Comparison of ENCODE assay signal across 11 mouse cellular contexts in genomic region chr11:3516121-3516520, GRCm38 (mm10). TPM values are rescaled to one million over a fixed set of nuclear protein-coding genes. Genes with fewer than 3 reads are reported as not detected.
DNase-seq lines count a peak whose midpoint lies in the region; ATAC-seq and TF ChIP-seq lines count a peak whose summit lies in the region.
"Had no signal": no experiment of that assay in that cellular context is flagged by ENCODE, and none has a peak within 500 bp of the region (broad histone marks: within the 10 kb centered on the region; RNA-seq: fewer than 3 reads in every experiment).

No protein-coding gene starts in this region.

- peak overlapping the region; percentile 82; the same call in 1 of the 2 replicates for H3K9ac ChIP-seq in heart, embryonic 13.5 days
- H3K9ac ChIP-seq in lung, embryonic 14.5 days: no peak overlapping the region

- H3K27ac ChIP-seq in heart, embryonic 13.5 days (replicated peaks): no peak overlapping the region
- H3K27ac ChIP-seq in heart, embryonic 10.5 days: no peak overlapping the region
- no peak overlapping the region for H3K27ac ChIP-seq in lung, embryonic 14.5 days (ENCODE audit: low read depth)
- no peak overlapping the region for H3K27ac ChIP-seq in embryonic fibroblast, embryonic 13.5 days (ENCODE audit: insufficient read depth, low read length)
- 0 out of 2 replicates have a peak overlapping the region, but pooled peaks have one; percentile 6 for H3K27ac ChIP-seq in olfactory bulb, adult 2 months (ENCODE audit: insufficient read depth, low read depth, low read length)
- H3K27ac ChIP-seq: limb, embryonic 12.5 days; macrophage had no signal

- peak overlapping the region; percentile 77 for H3K4me2 ChIP-seq in heart, embryonic 13.5 days
- peak overlapping the region; percentile 77 for H3K4me2 ChIP-seq in lung, embryonic 14.5 days

- no peaks in the 10 kb centered on the region for H3K9me3 ChIP-seq in heart, embryonic 13.5 days
- H3K9me3 ChIP-seq in heart, embryonic 10.5 days: no peaks in the 10 kb centered on the region
- H3K9me3 ChIP-seq in lung, embryonic 14.5 days (ENCODE audit: low read depth, low read length): no peaks in the 10 kb centered on the region
- H3K9me3 ChIP-seq: limb, embryonic 12.5 days had no signal

- peaks cover 8% of the 10 kb centered on the region; the same call in 1 of the 2 replicates for H3K27me3 ChIP-seq in heart, embryonic 13.5 days (replicated peaks)
- peaks cover 18% of the 10 kb centered on the region for H3K27me3 ChIP-seq in heart, embryonic 10.5 days (ENCODE audit: insufficient read depth, poor library complexity, severe bottlenecking)
- H3K27me3 ChIP-seq in lung, embryonic 14.5 days (ENCODE audit: insufficient read depth, low read length): peaks cover 7% of the 10 kb centered on the region; the same call in 1 of the 2 replicates

- no peak for TF ChIP-seq POLR2A in embryonic fibroblast, embryonic 13.5 days (IDR thresholded peaks at IDR 0.05; ENCODE audit: low read depth, low read length)
- no peak for TF ChIP-seq POLR2A in olfactory bulb, adult 2 months (IDR thresholded peaks at IDR 0.05; ENCODE audit: insufficient read depth, low read depth, low read length)

- DNase-seq in heart, embryonic 10.5 days (ENCODE audit: low spot score): no peak
- no peak for DNase-seq in lung, embryonic 14.5 days
- DNase-seq in lung, postnatal 25 days (ENCODE audit: low spot score): no peak
- no peak for DNase-seq in yolk sac, embryonic 10.5 days (ENCODE audit: low spot score)
- DNase-seq in layer of hippocampus, postnatal 10 days (ENCODE audit: low spot score in 2 of 2): no peak
- DNase-seq: spleen, adult 18-20 months had no signal

- peaks cover 25% of the 10 kb centered on the region for H3K36me3 ChIP-seq in heart, embryonic 13.5 days
- H3K36me3 ChIP-seq in heart, embryonic 10.5 days: peaks cover 14% of the 10 kb centered on the region
- H3K36me3 ChIP-seq in lung, embryonic 14.5 days (ENCODE audit: insufficient read depth): peaks cover 23% of the 10 kb centered on the region

- ATAC-seq in heart, embryonic 13.5 days (ENCODE audit: extremely low read depth, insufficient number of reproducible peaks, low FRiP score, low TSS enrichment): no peak
- no peak for ATAC-seq in lung, embryonic 14.5 days (ENCODE audit: insufficient read depth)

- TF ChIP-seq CTCF in lung, embryonic 14.5 days (IDR thresholded peaks at IDR 0.05; ENCODE audit: low read depth): no peak
- TF ChIP-seq CTCF in embryonic fibroblast, embryonic 13.5 days (IDR thresholded peaks at IDR 0.05; ENCODE audit: borderline replicate concordance, insufficient read depth, low read length): no peak
- no peak for TF ChIP-seq CTCF in olfactory bulb, adult 2 months (IDR thresholded peaks at IDR 0.05; ENCODE audit: insufficient read depth, low read depth, low read length)

- peaks cover 65% of the 10 kb centered on the region for H3K4me1 ChIP-seq in heart, embryonic 13.5 days
- H3K4me1 ChIP-seq in heart, embryonic 10.5 days: peaks cover 45% of the 10 kb centered on the region
- H3K4me1 ChIP-seq in lung, embryonic 14.5 days (ENCODE audit: insufficient read depth): peaks cover 12% of the 10 kb centered on the region; the same call in 1 of the 2 replicates
- H3K4me1 ChIP-seq in embryonic fibroblast, embryonic 13.5 days (ENCODE audit: control insufficient read depth, insufficient read depth, low read length): peaks cover 6% of the 10 kb centered on the region
- peaks cover 23% of the 10 kb centered on the region for H3K4me1 ChIP-seq in olfactory bulb, adult 2 months (ENCODE audit: control insufficient read depth, insufficient read depth, low read length)

- H3K4me3 ChIP-seq in heart, embryonic 13.5 days: peak overlapping the region; percentile 65; the same call in 1 of the 2 replicates
- H3K4me3 ChIP-seq in heart, embryonic 10.5 days: no peak overlapping the region
- peak overlapping the region; percentile 57; the same call in 1 of the 2 replicates for H3K4me3 ChIP-seq in lung, embryonic 14.5 days (ENCODE audit: low read depth, low read length)
- peak overlapping the region; percentile 65 for H3K4me3 ChIP-seq in embryonic fibroblast, embryonic 13.5 days (ENCODE audit: insufficient read depth, low read length)
- H3K4me3 ChIP-seq in olfactory bulb, adult 2 months (ENCODE audit: insufficient read depth, low read depth, low read length): peak overlapping the region; percentile 82

- WGBS in heart, embryonic 13.5 days: 74% methylated on average over 5 of the region's 5 CpGs
- 73% methylated on average over 5 of the region's 5 CpGs for WGBS in heart, embryonic 10.5 days
- WGBS in lung, embryonic 14.5 days: 75% methylated on average over 5 of the region's 5 CpGs
- 64% methylated on average over 5 of the region's 5 CpGs for WGBS in olfactory bulb, adult 2 months

RNA-seq across cellular contexts. Expression of gene Selenom, which starts 1.6 kb away (rescaled TPM):
- 128 and 130 TPM in 2 replicates for polyA plus RNA-seq in heart, embryonic 13.5 days (2015; fragmentation: Nextera tagmentation; extraction: Ambion mirVana)
- 66.3 and 87.5 TPM in 2 replicates for polyA plus RNA-seq in heart, embryonic 10.5 days (2016; fragmentation: Nextera tagmentation; extraction: Ambion mirVana)
- polyA plus RNA-seq in lung, embryonic 14.5 days (2014; fragmentation: Nextera tagmentation; extraction: Ambion mirVana): 100 and 110 TPM in 2 replicates
- 148 and 152 TPM in 2 replicates for polyA plus RNA-seq in embryonic fibroblast, embryonic 13.5 days (2011; ENCODE audit: insufficient read length, low read depth, missing spikeins)
- polyA plus RNA-seq in olfactory bulb, adult 2 months (2012; ENCODE audit: insufficient read depth, insufficient read length, low replicate concordance, missing spikeins): not detected in 2 replicates
- 100 to 1,000 TPM; 250 to 255 TPM for total RNA-seq in layer of hippocampus, postnatal 10 days (2021)

RNA-seq across cellular contexts. Expression of gene Inpp5j, which starts 11.5 kb away (rescaled TPM):
- 9.0 and 10.0 TPM in 2 replicates for polyA plus RNA-seq in heart, embryonic 13.5 days (2015; fragmentation: Nextera tagmentation; extraction: Ambion mirVana)
- polyA plus RNA-seq in heart, embryonic 10.5 days (2016; fragmentation: Nextera tagmentation; extraction: Ambion mirVana): 2.8 and 9.7 TPM in 2 replicates
- 1.2 and 1.5 TPM in 2 replicates for polyA plus RNA-seq in lung, embryonic 14.5 days (2014; fragmentation: Nextera tagmentation; extraction: Ambion mirVana)
- not detected in 2 replicates for polyA plus RNA-seq in embryonic fibroblast, embryonic 13.5 days (2011; ENCODE audit: insufficient read length, low read depth, missing spikeins)
- not detected in 2 replicates for polyA plus RNA-seq in olfactory bulb, adult 2 months (2012; ENCODE audit: insufficient read depth, insufficient read length, low replicate concordance, missing spikeins)
- total RNA-seq in layer of hippocampus, postnatal 10 days (2021): 10 to 100 TPM; 47.0 to 52.9 TPM
- polyA plus RNA-seq: limb, embryonic 12.5 days had no signal

RNA-seq across cellular contexts. Expression of gene Smtn, which starts 24.3 kb away (rescaled TPM):
- polyA plus RNA-seq in heart, embryonic 13.5 days (2015; fragmentation: Nextera tagmentation; extraction: Ambion mirVana): 77.1 and 79.5 TPM in 2 replicates
- polyA plus RNA-seq in heart, embryonic 10.5 days (2016; fragmentation: Nextera tagmentation; extraction: Ambion mirVana): 69.5 and 91.2 TPM in 2 replicates
- 103 and 108 TPM in 2 replicates for polyA plus RNA-seq in lung, embryonic 14.5 days (2014; fragmentation: Nextera tagmentation; extraction: Ambion mirVana)
- 78.7 and 79.0 TPM in 2 replicates for polyA plus RNA-seq in embryonic fibroblast, embryonic 13.5 days (2011; ENCODE audit: insufficient read length, low read depth, missing spikeins)
- not detected in 2 replicates for polyA plus RNA-seq in olfactory bulb, adult 2 months (2012; ENCODE audit: insufficient read depth, insufficient read length, low replicate concordance, missing spikeins)
- 10 to 100 TPM; 17.0 TPM for total RNA-seq in layer of hippocampus, postnatal 10 days (2021)

RNA-seq across cellular contexts. Expression of gene Pla2g3, which starts 28.0 kb away (rescaled TPM):
- polyA plus RNA-seq in heart, embryonic 13.5 days (2015; fragmentation: Nextera tagmentation; extraction: Ambion mirVana): 0.11 and 0.16 TPM in 2 replicates
- 0.21 and 0.70 TPM in 2 replicates for polyA plus RNA-seq in heart, embryonic 10.5 days (2016; fragmentation: Nextera tagmentation; extraction: Ambion mirVana)
- polyA plus RNA-seq in lung, embryonic 14.5 days (2014; fragmentation: Nextera tagmentation; extraction: Ambion mirVana): 0.46 and 0.47 TPM in 2 replicates
- 0.25 TPM in 1 of 2 replicates, not detected in the other for polyA plus RNA-seq in embryonic fibroblast, embryonic 13.5 days (2011; ENCODE audit: insufficient read length, low read depth, missing spikeins)
- polyA plus RNA-seq in olfactory bulb, adult 2 months (2012; ENCODE audit: insufficient read depth, insufficient read length, low replicate concordance, missing spikeins): not detected in 2 replicates
- 10 to 100 TPM; 11.3 to 17.0 TPM for total RNA-seq in layer of hippocampus, postnatal 10 days (2021)
- polyA plus RNA-seq: macrophage had no signal

Comparison
In these comparisons a context has a peak if more than half of its experiments do, and no peak if none do; other contexts are left out.
1. RNA of gene Selenom, which starts 1.6 kb away (polyA plus RNA-seq): 148 to 152 TPM in embryonic fibroblast, embryonic 13.5 days, 128 to 130 TPM in heart, embryonic 13.5 days, 100 to 110 TPM in lung, embryonic 14.5 days and 66.3 to 87.5 TPM in heart, embryonic 10.5 days; not detected in olfactory bulb, adult 2 months; every median in the first group is over 10 times any median in the second.
2. RNA of gene Smtn, which starts 24.3 kb away (polyA plus RNA-seq): 103 to 108 TPM in lung, embryonic 14.5 days, 77.1 to 79.5 TPM in heart, embryonic 13.5 days, 78.7 to 79.0 TPM in embryonic fibroblast, embryonic 13.5 days and 69.5 to 91.2 TPM in heart, embryonic 10.5 days; not detected in olfactory bulb, adult 2 months; every median in the first group is over 10 times any median in the second.